Mouse (Mus musculus): Measurements from ENCODE around the gene Prl3d2. TPM values are rescaled to one million over a fixed set of nuclear protein-coding genes. Genes with fewer than 3 reads are reported as not detected.

The Prl3d2 gene
- not detected in 2 replicates for polyA plus RNA-seq (2012; rRNA removed)

GRCm38 (mm10) chr13:27121398-27121797 lies at the start of gene Prl3d2:
Gene Prl3d2, plus strand, starts transcription at chr13:27121698.

GRCm38 (mm10) chr13:27093890-27094289 lies 27.6 kb upstream of the Prl3d2 start, which contains the start of gene Prl3d1:
Gene Prl3d1, plus strand, starts transcription at chr13:27094190.

GRCm38 (mm10) chr13:27156490-27156889 lies 35.0 kb downstream of the Prl3d2 start, which contains the start of gene Prl3d3:
Gene Prl3d3, plus strand, starts transcription at chr13:27156790.

Other genes starting within 250 kb of the Prl3d2 start
- gene Prl, start 64.1 kb upstream of the Prl3d2 start, polyA plus RNA-seq (2012; rRNA removed) = not detected in 2 replicates
- not detected in 2 replicates for gene Prl3d1, start 27.5 kb upstream of the Prl3d2 start, polyA plus RNA-seq (2012; rRNA removed)
- not detected in 2 replicates for gene Prl3d3, start 35.1 kb downstream of the Prl3d2 start, polyA plus RNA-seq (2012; rRNA removed)
- not detected in 2 replicates for gene Prl3c1, start 75.0 kb downstream of the Prl3d2 start, polyA plus RNA-seq (2012; rRNA removed)
- gene Prl3b1, start 120.1 kb downstream of the Prl3d2 start, polyA plus RNA-seq (2012; rRNA removed) = 0.49 and 2.2 TPM in 2 replicates
- not detected in 2 replicates for gene Prl3a1, start 137.7 kb downstream of the Prl3d2 start, polyA plus RNA-seq (2012; rRNA removed)
- gene Prl6a1, start 190.9 kb downstream of the Prl3d2 start, polyA plus RNA-seq (2012; rRNA removed) = not detected in 2 replicates
- gene Prl8a2, start 224.0 kb downstream of the Prl3d2 start, polyA plus RNA-seq (2012; rRNA removed) = 0.14 and 0.15 TPM in 2 replicates